Mouse (Mus musculus): ENCODE results near the gene Ezr.

- TF ChIP-seq CTCF (IDR thresholded peaks at IDR 0.05; ENCODE audit: low read depth) = no peak
- TF ChIP-seq EP300 (optimal IDR thresholded peaks at IDR 0.05) = no peak
These were observed 10.7 kb downstream of the Ezr start for GRCm38 (mm10) chr17:6771661-6772489.

Measured in stomach, postnatal 0 days (tissue).